Mouse (Mus musculus) gastrocnemius, postnatal 14 days (tissue): Measurements from ENCODE around the gene Vmn1r25. TPM values are rescaled to one million over a fixed set of nuclear protein-coding genes. Genes with fewer than 3 reads are reported as not detected.
"Not testable (repeated sequence)": the region's sequence is repeated elsewhere in the genome, so short reads cannot be mapped to it uniquely, and the experiment has no call there.

Source experiments
- DNase-seq: peaks from one replicate; pipeline ENCODE4 v3.0.0; 2021; ENCODE audit warnings: mixed read lengths
- intact Hi-C: fragments of 180-260 bp; cut with DNase I; formaldehyde crosslinking; loops from one replicate; pipeline ENCODE4 v1.15.1; 2025; ENCODE audit warnings: low total_unique reads
- long read RNA-seq, 2 experiments: library from polyadenylated mRNA; stranded (forward); transcript quantifications; one replicate each; pipeline ENCODE4 v2.0.0; 2021
- total RNA-seq, 2 experiments: library from RNA; stranded (reverse); gene quantifications; 2 replicates each; pipeline ENCODE4 v1.2.3; 2021

Vmn1r25 gene
- not detected for total RNA-seq
- long read RNA-seq, experiment 1: 0 reads
- long read RNA-seq, experiment 2: 0 reads

GRCm38 (mm10) chr6:57980710-57981109 lies at the start of gene Vmn1r25:
Vmn1r25 (minus strand) TSS chr6:57980810.
- DNase-seq: no peak
- intact Hi-C loops: no loop called here

GRCm38 (mm10) chr6:58017478-58017877 lies 36.9 kb upstream of the Vmn1r25 start:
- DNase-seq, intact Hi-C loops: not testable (repeated sequence)

- intact Hi-C loops: no loop called here
- no peak for DNase-seq
These were observed 34.4 kb upstream of the Vmn1r25 start, which contains the start of gene Vmn1r26 for GRCm38 (mm10) chr6:58015059-58015458. Vmn1r26 (minus strand) TSS chr6:58015159.

GRCm38 (mm10) chr6:57961403-57961802 lies 19.2 kb downstream of the Vmn1r25 start, which contains the start of gene Vmn1r24:
Vmn1r24 (minus strand) TSS chr6:57961503.
- intact Hi-C loops, DNase-seq: not testable (repeated sequence)

Other genes starting within 250 kb of the Vmn1r25 start
- 1 to 10 TPM; 5.2 to 7.2 TPM for gene Vopp1, start 155.7 kb downstream of the Vmn1r25 start, total RNA-seq
- gene Vmn1r21, start 130.5 kb downstream of the Vmn1r25 start, total RNA-seq: not detected
- not detected for gene Vmn1r22, start 72.8 kb downstream of the Vmn1r25 start, total RNA-seq
- not detected for gene Vmn1r23, start 54.0 kb downstream of the Vmn1r25 start, total RNA-seq
- not detected for gene Vmn1r24, start 19.3 kb downstream of the Vmn1r25 start, total RNA-seq
- not detected for gene Vmn1r26, start 34.3 kb upstream of the Vmn1r25 start, total RNA-seq
- not detected for gene Vmn1r27, start 238.0 kb upstream of the Vmn1r25 start, total RNA-seq